Mouse (Mus musculus) kidney, adult 2 months (tissue): Measurements from ENCODE around the gene Fam178b.

Experiments
- CTCF ChIP-seq: fragments of 200-500 bp; conservative IDR thresholded peaks from 2 replicates; pipeline ENCODE4 v1.5.1; 2011; ENCODE audit warnings: low read depth, mild to moderate bottlenecking, control low read depth, low read length, moderate library complexity, mixed read lengths; ENCODE audit not compliant: insufficient read depth, insufficient read length
- POLR2A ChIP-seq: fragments of 200-500 bp; IDR thresholded peaks from one replicate; pipeline ENCODE4 v1.6.1; 2011; ENCODE audit warnings: low read depth, low read length, control low read depth

- TF ChIP-seq POLR2A (no peak), CTCF (no peak)
Observed at GRCm38 (mm10) chr1:36632090-36632489, 50.9 kb downstream of the Fam178b start.
